Mouse (Mus musculus) testis, adult 2 months (tissue): ENCODE results near the gene Gm5624.
"Not testable (repeated sequence)": the region's sequence is repeated elsewhere in the genome, so short reads cannot be mapped to it uniquely, and the experiment has no call there.

Experiments used
- CTCF ChIP-seq: fragments of 200-500 bp; IDR thresholded peaks from 2 replicates; pipeline ENCODE4 v1.5.1; 2012; ENCODE audit warnings: low read depth, mild to moderate bottlenecking, inconsistent platforms, low read length, moderate library complexity; ENCODE audit not compliant: control insufficient read depth, insufficient read depth, insufficient replicate concordance
- POLR2A ChIP-seq: fragments of 200-500 bp; IDR thresholded peaks from 2 replicates; pipeline ENCODE4 v1.6.1; 2012; ENCODE audit warnings: low read depth, mild to moderate bottlenecking, inconsistent platforms, low read length, moderate library complexity; ENCODE audit not compliant: control insufficient read depth

DNA sequence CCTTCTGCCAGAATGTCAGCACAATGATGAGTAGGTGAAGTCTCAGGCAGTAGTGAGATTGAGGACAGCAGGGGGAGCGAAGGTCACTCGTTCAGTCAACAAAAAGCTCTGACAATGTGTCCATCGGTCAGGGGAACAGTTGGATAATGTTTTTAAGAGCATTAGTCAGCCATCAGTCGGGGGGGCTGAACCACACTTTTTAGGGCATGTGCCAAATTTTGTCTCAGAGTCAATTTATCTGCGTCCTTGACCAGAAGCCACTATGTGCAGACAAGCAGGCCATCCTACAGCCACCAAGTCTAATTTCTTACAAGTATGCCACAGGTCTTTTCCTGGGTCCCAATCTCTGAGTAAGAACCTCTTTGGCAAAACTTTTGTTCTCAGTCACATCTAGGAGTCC is 79.8 kb downstream of the Gm5624 start:
- TF ChIP-seq POLR2A, CTCF: not testable (repeated sequence)
